In genomic region chr5:106083786-106084185, GRCm38 (mm10) we compare ENCODE assay signal across 17 mouse cellular contexts.
"Had no signal": no experiment of that assay in that cellular context is flagged by ENCODE, and none has a peak within 500 bp of the region (broad histone marks: within the 10 kb centered on the region; RNA-seq: fewer than 3 reads in every experiment).

No protein-coding gene starts in this region.

- H3K4me2 ChIP-seq: lung, embryonic 15.5 days; midbrain, embryonic 13.5 days; midbrain, embryonic 15.5 days; neural tube, embryonic 12.5 days; stomach, embryonic 15.5 days had no signal

- H3K4me3 ChIP-seq: lung, embryonic 15.5 days; megakaryocyte, embryonic 14.5 days; midbrain, embryonic 13.5 days; midbrain, embryonic 15.5 days; neural tube, embryonic 12.5 days; stomach, embryonic 15.5 days had no signal

- H3K36me3 ChIP-seq: lung, embryonic 15.5 days; midbrain, embryonic 13.5 days; midbrain, embryonic 15.5 days; neural tube, embryonic 12.5 days; stomach, embryonic 15.5 days had no signal

- H3K9me3 ChIP-seq: lung, embryonic 15.5 days; midbrain, embryonic 15.5 days; neural tube, embryonic 12.5 days; stomach, embryonic 15.5 days had no signal

- ATAC-seq: liver, postnatal 0 days; lung, postnatal 0 days; midbrain, embryonic 13.5 days; midbrain, embryonic 15.5 days had no signal

- H3K9ac ChIP-seq: liver, postnatal 0 days; lung, embryonic 15.5 days; midbrain, embryonic 13.5 days; midbrain, embryonic 15.5 days; neural tube, embryonic 12.5 days; stomach, embryonic 15.5 days had no signal

- H3K4me1 ChIP-seq: lung, embryonic 15.5 days; megakaryocyte, embryonic 14.5 days; midbrain, embryonic 13.5 days; midbrain, embryonic 15.5 days; neural tube, embryonic 12.5 days; stomach, embryonic 15.5 days had no signal

- H3K27ac ChIP-seq: lung, embryonic 15.5 days; macrophage; midbrain, embryonic 13.5 days; midbrain, embryonic 15.5 days; neural tube, embryonic 12.5 days; stomach, embryonic 15.5 days; stomach, postnatal 0 days had no signal

- DNase-seq: liver, postnatal 0 days; lung, adult 2 months; lung, postnatal 14 days; lung, postnatal 36 days; right cerebral cortex, postnatal 14 days; thymus, adult 2 months; thymus, postnatal 25 days; thymus, postnatal 4 days had no signal

- H3K27me3 ChIP-seq: lung, embryonic 15.5 days; megakaryocyte, embryonic 14.5 days; midbrain, embryonic 13.5 days; midbrain, embryonic 15.5 days; neural tube, embryonic 12.5 days; stomach, embryonic 15.5 days had no signal
